Mouse (Mus musculus): ENCODE results near the gene Tbc1d22b. TPM values are rescaled to one million over a fixed set of nuclear protein-coding genes. Genes with fewer than 3 reads are reported as not detected.

Tbc1d22b gene
- polyA plus RNA-seq, 1 experiment, result 21.8 TPM

GRCm38 (mm10) chr17:29614115-29615023 lies 64.8 kb downstream of the Tbc1d22b start, which contains the start of the genes Rnf8 and Gm28043:
Gene Rnf8, plus strand, starts transcription at chr17:29614790.
Gene Gm28043, plus strand, starts transcription at chr17:29614876.
- Histone ChIP-seq H3K27ac (ENCODE audit: insufficient read depth, low read length) (peak within 1 kb of the TSS; percentile 60), H3K9me3 (replicated peaks; ENCODE audit: control insufficient read depth, insufficient read depth, low read length, poor library complexity, severe bottlenecking) (no peaks in the 10 kb centered on the region)
- TF ChIP-seq POLR2A (IDR thresholded peaks at IDR 0.05; ENCODE audit: insufficient read depth, low read length), result peak; percentile 80
- no peak for TF ChIP-seq EP300 (IDR thresholded peaks at IDR 0.05; ENCODE audit: insufficient read depth, low read depth, low read length)
- peak; percentile 44 for TF ChIP-seq CTCF (IDR thresholded peaks at IDR 0.05; ENCODE audit: low read depth, low read length)

DNA sequence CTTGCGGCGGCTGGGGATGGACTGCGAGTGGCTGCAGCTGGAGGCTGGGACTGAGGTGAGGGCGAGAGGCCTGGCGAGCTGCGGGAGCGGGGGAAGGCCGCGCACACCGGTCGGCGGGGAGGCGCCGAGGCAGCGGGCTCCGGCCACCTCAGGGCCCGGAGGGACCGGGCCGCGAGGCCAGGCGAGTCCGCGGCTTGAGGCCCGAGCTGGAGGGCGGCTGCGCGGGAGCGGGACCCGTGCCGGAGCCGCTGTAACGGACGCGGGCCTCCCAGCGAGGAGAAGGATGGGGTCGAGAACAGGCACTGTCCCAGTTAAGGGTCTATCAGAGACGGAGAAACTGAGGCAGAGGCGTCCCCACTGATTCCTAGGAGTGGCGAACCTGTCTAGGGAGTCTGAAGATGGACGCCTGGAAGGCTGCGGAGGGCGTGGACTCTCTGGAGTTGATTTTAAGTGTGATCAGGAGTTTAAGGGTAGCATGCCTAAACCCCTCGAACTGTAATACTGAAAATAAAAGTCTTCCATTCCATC lies 65.5 kb downstream of the Tbc1d22b start:
- H3K36me3 ChIP-seq (ENCODE audit: control insufficient read depth, insufficient read depth, low read length, poor library complexity, severe bottlenecking), result no peaks in the 10 kb centered on the region
- H3K9ac ChIP-seq (ENCODE audit: low read depth, poor library complexity, severe bottlenecking), result peak overlapping the region; percentile 93
- peak overlapping the region; percentile 93 for H3K4me3 ChIP-seq (ENCODE audit: low read depth, low read length)
- H3K9me3 ChIP-seq (replicated peaks; ENCODE audit: control insufficient read depth, insufficient read depth, low read length, poor library complexity, severe bottlenecking), result no peaks in the 10 kb centered on the region
- H3K27me3 ChIP-seq (ENCODE audit: control insufficient read depth, insufficient read depth, low read length, poor library complexity, severe bottlenecking), result no peaks in the 10 kb centered on the region
- no peaks in the 10 kb centered on the region for H3K4me1 ChIP-seq (ENCODE audit: control insufficient read depth, insufficient read depth, low read length)
- TF ChIP-seq POLR2A (IDR thresholded peaks at IDR 0.05; ENCODE audit: insufficient read depth, low read length) (no peak), EP300 (IDR thresholded peaks at IDR 0.05; ENCODE audit: insufficient read depth, low read depth, low read length) (no peak), CTCF (IDR thresholded peaks at IDR 0.05; ENCODE audit: low read depth, low read length) (no peak)
- no peak overlapping the region for H3K27ac ChIP-seq (ENCODE audit: insufficient read depth, low read length)

More at GRCm38 (mm10) chr17:29614115-29615023, 64.8 kb downstream of the Tbc1d22b start, which contains the start of the genes Rnf8 and Gm28043:
- Histone ChIP-seq H3K4me1 (ENCODE audit: control insufficient read depth, insufficient read depth, low read length) (no peaks in the 10 kb centered on the region), H3K9ac (ENCODE audit: low read depth, poor library complexity, severe bottlenecking) (peak within 1 kb of the TSS; percentile 93), H3K36me3 (ENCODE audit: control insufficient read depth, insufficient read depth, low read length, poor library complexity, severe bottlenecking) (no peaks in the 10 kb centered on the region), H3K4me3 (ENCODE audit: low read depth, low read length) (peak within 1 kb of the TSS; percentile 93), H3K27me3 (ENCODE audit: control insufficient read depth, insufficient read depth, low read length, poor library complexity, severe bottlenecking) (no peaks in the 10 kb centered on the region)

- H3K36me3 ChIP-seq (ENCODE audit: control insufficient read depth, insufficient read depth, low read length, poor library complexity, severe bottlenecking), result no peaks in the 10 kb centered on the region
- H3K9me3 ChIP-seq (replicated peaks; ENCODE audit: control insufficient read depth, insufficient read depth, low read length, poor library complexity, severe bottlenecking), result no peaks in the 10 kb centered on the region
- peak overlapping the region; percentile 93 for H3K4me3 ChIP-seq (ENCODE audit: low read depth, low read length)
- TF ChIP-seq EP300 (IDR thresholded peaks at IDR 0.05; ENCODE audit: insufficient read depth, low read depth, low read length), result no peak
- no peak for TF ChIP-seq CTCF (IDR thresholded peaks at IDR 0.05; ENCODE audit: low read depth, low read length)
- TF ChIP-seq POLR2A (IDR thresholded peaks at IDR 0.05; ENCODE audit: insufficient read depth, low read length), result no peak
- H3K9ac ChIP-seq (ENCODE audit: low read depth, poor library complexity, severe bottlenecking), result peak overlapping the region; percentile 93
- H3K27me3 ChIP-seq (ENCODE audit: control insufficient read depth, insufficient read depth, low read length, poor library complexity, severe bottlenecking), result no peaks in the 10 kb centered on the region
- no peaks in the 10 kb centered on the region for H3K4me1 ChIP-seq (ENCODE audit: control insufficient read depth, insufficient read depth, low read length)
- no peak overlapping the region for H3K27ac ChIP-seq (ENCODE audit: insufficient read depth, low read length)
These were observed 66.0 kb downstream of the Tbc1d22b start for GRCm38 (mm10) chr17:29615616-29616015.

- Histone ChIP-seq H3K9me3 (replicated peaks; ENCODE audit: control insufficient read depth, insufficient read depth, low read length, poor library complexity, severe bottlenecking) (no peaks in the 10 kb centered on the region), H3K27me3 (ENCODE audit: control insufficient read depth, insufficient read depth, low read length, poor library complexity, severe bottlenecking) (no peaks in the 10 kb centered on the region), H3K4me1 (ENCODE audit: control insufficient read depth, insufficient read depth, low read length) (no peaks in the 10 kb centered on the region), H3K9ac (ENCODE audit: low read depth, poor library complexity, severe bottlenecking) (no peak overlapping the region), H3K4me3 (ENCODE audit: low read depth, low read length) (no peak overlapping the region), H3K27ac (ENCODE audit: insufficient read depth, low read length) (no peak overlapping the region), H3K36me3 (ENCODE audit: control insufficient read depth, insufficient read depth, low read length, poor library complexity, severe bottlenecking) (peaks cover 3% of the 10 kb centered on the region; the same call in 1 of the 2 replicates)
- TF ChIP-seq CTCF (IDR thresholded peaks at IDR 0.05; ENCODE audit: low read depth, low read length) (no peak), POLR2A (IDR thresholded peaks at IDR 0.05; ENCODE audit: insufficient read depth, low read length) (no peak), EP300 (IDR thresholded peaks at IDR 0.05; ENCODE audit: insufficient read depth, low read depth, low read length) (no peak)
These were observed 69.6 kb downstream of the Tbc1d22b start for GRCm38 (mm10) chr17:29619231-29619630.

DNA sequence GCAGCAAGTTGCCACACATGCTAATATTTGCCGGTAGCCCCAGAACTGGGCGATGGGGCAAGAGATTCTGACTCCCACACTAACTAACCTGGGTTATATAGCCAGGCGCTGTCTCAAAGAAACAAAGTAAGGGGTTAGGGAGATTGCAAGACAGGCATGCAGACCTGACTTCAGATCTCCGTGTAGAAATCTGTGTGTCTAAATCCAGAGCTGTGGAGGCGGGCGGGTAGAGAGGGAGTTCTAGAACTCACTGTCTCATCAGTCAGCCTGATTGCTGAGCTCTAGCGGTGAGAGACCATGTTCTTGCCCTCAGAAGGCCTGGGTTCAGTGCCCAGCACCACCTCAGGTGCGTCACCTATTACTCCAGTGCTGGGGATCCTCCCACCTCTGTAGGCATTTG lies 73.9 kb downstream of the Tbc1d22b start:
- H3K36me3 ChIP-seq (ENCODE audit: control insufficient read depth, insufficient read depth, low read length, poor library complexity, severe bottlenecking), result peaks cover 3% of the 10 kb centered on the region; the same call in 1 of the 2 replicates

More for the DNA sequence above, 73.9 kb downstream of the Tbc1d22b start:
- Histone ChIP-seq H3K4me1 (ENCODE audit: control insufficient read depth, insufficient read depth, low read length) (no peaks in the 10 kb centered on the region), H3K4me3 (ENCODE audit: low read depth, low read length) (no peak overlapping the region), H3K27ac (ENCODE audit: insufficient read depth, low read length) (no peak overlapping the region), H3K9me3 (replicated peaks; ENCODE audit: control insufficient read depth, insufficient read depth, low read length, poor library complexity, severe bottlenecking) (no peaks in the 10 kb centered on the region), H3K27me3 (ENCODE audit: control insufficient read depth, insufficient read depth, low read length, poor library complexity, severe bottlenecking) (no peaks in the 10 kb centered on the region), H3K9ac (ENCODE audit: low read depth, poor library complexity, severe bottlenecking) (no peak overlapping the region)
- no peak for TF ChIP-seq POLR2A (IDR thresholded peaks at IDR 0.05; ENCODE audit: insufficient read depth, low read length)
- TF ChIP-seq CTCF (IDR thresholded peaks at IDR 0.05; ENCODE audit: low read depth, low read length), result no peak
- TF ChIP-seq EP300 (IDR thresholded peaks at IDR 0.05; ENCODE audit: insufficient read depth, low read depth, low read length), result no peak

Measured in ES-Bruce4 (cell line).